Mouse (Mus musculus) hindbrain, postnatal 0 days (tissue): ENCODE results near the gene Limk1. TPM values are rescaled to one million over a fixed set of nuclear protein-coding genes. Genes with fewer than 3 reads are reported as not detected.
A peak's percentile ranks its signal among the peaks of the same experiment; 100 is the strongest.

ENCODE experiments used
- ATAC-seq: fragments of 200-750 bp; cut with Nextera tagmentation; 2 replicates; pipeline ENCODE4 v1.8.0; 2017; ENCODE audit warnings: mild to moderate bottlenecking, moderate TSS enrichment, moderate library complexity
- DNase-seq: peaks from one replicate; pipeline ENCODE4 v3.0.0-alpha.2; 2015; ENCODE audit warnings: low spot score
- H3K27ac ChIP-seq: fragments of 300-500 bp; sonication (generic); 2 replicates; pipeline ENCODE4 v1.5.1; 2014; ENCODE audit warnings: mild to moderate bottlenecking
- H3K27me3 ChIP-seq: fragments of 300-500 bp; sonication (generic); 2 replicates; pipeline ENCODE4 v1.6.1; 2014; ENCODE audit warnings: low read length, mixed read lengths; ENCODE audit not compliant: insufficient read depth
- H3K36me3 ChIP-seq: fragments of 300-500 bp; sonication (generic); 2 replicates; pipeline ENCODE4 v1.6.1; 2014; ENCODE audit warnings: low read length, mixed read lengths; ENCODE audit not compliant: insufficient read depth
- H3K4me1 ChIP-seq: fragments of 300-500 bp; sonication (generic); 2 replicates; pipeline ENCODE4 v1.6.1; 2014; ENCODE audit warnings: antibody characterized with exemption, low read length, mixed read lengths; ENCODE audit not compliant: insufficient read depth
- H3K4me2 ChIP-seq: fragments of 300-500 bp; sonication (generic); 2 replicates; pipeline ENCODE4 v1.6.1; 2014; ENCODE audit warnings: low read depth, mild to moderate bottlenecking, low read length, moderate library complexity, mixed read lengths
- H3K4me3 ChIP-seq: fragments of 300-500 bp; sonication (generic); 2 replicates; pipeline ENCODE4 v1.5.1; 2014; ENCODE audit warnings: low read length
- H3K9ac ChIP-seq: fragments of 300-500 bp; sonication (generic); replicated peaks from 2 replicates; pipeline ENCODE4 v1.6.1; 2014; ENCODE audit warnings: mild to moderate bottlenecking, low read length, moderate library complexity, mixed read lengths
- H3K9me3 ChIP-seq: fragments of 300-500 bp; sonication (generic); 2 replicates; pipeline ENCODE4 v1.6.1; 2016; ENCODE audit warnings: low read length, mixed read lengths
- CTCF ChIP-seq: IDR thresholded peaks from 2 replicates; pipeline ENCODE4 v1.5.1; 2016; ENCODE audit warnings: antibody characterized with exemption, control low read depth, low read depth
- WGBS: fragments of 180-500 bp; shearing (Covaris S2); extraction: QIAGEN DNeasy Blood & Tissue Kit; methylation state at CpG from one replicate; pipeline ENCODE4 v1.1.7; 2014; 5-methylcytosine and 5-hydroxymethylcytosine counted together
- polyA plus RNA-seq: library from polyadenylated mRNA; unstranded; fragments of >200 nt; fragmentation: Nextera tagmentation; extraction: Ambion mirVana; gene quantifications from 2 replicates; pipeline ENCODE4 v1.2.1, GENCODE M21; 2015
- total RNA-seq: library from RNA; depleted of rRNA; stranded (reverse); fragments of >200 nt; gene quantifications from 2 replicates; pipeline ENCODE4 v1.2.3, GENCODE M21; 2014

The Limk1 gene
- total and polyA plus RNA-seq, 2 experiments from 2014 or later, result 19.7 to 89.7 TPM

GRCm38 (mm10) chr5:134688718-134689284, 403 bp upstream of the Limk1 start:
- Histone ChIP-seq H3K9me3 (no peaks in the 10 kb centered on the region), H3K4me1 (no peaks in the 10 kb centered on the region; the same call in 1 of the 2 replicates), H3K4me2 (peak overlapping the region; percentile 84), H3K4me3 (peak overlapping the region; percentile 90), H3K36me3 (peaks cover 11% of the 10 kb centered on the region; the same call in 1 of the 2 replicates), H3K9ac (peak overlapping the region; percentile 94), H3K27me3 (no peaks in the 10 kb centered on the region), H3K27ac (peak overlapping the region; percentile 79)
- under 1% methylated on average over 38 of the region's 38 CpGs for WGBS
- peak; percentile 99 for DNase-seq
- TF ChIP-seq CTCF, result peak; percentile 69
- ATAC-seq, result peak; percentile 96

DNA sequence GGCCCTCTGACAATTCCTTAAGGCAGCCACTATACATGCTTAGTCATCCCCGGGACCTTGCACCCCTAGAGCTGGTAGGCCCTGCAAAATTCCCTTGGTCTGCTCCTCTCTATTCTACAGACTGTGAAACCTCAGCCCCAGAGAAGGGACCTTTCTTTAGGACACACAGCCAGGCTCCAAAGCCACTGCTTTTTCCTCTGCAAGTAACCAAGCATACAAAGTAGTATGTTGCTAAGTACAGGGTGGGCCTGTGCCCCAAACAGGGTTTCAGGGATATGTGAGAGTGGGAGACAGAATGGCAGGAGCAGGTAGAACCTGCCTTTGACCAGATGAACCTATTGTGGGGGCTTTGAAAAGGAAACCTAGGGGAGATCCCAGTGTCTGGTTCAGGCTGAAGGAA, 1.2 kb downstream of the Limk1 start:
- no peaks in the 10 kb centered on the region for H3K27me3 ChIP-seq
- H3K4me3 ChIP-seq, result peak overlapping the region; percentile 90
- H3K36me3 ChIP-seq, result peaks cover 12% of the 10 kb centered on the region; the same call in 1 of the 2 replicates
- no peaks in the 10 kb centered on the region for H3K9me3 ChIP-seq
- H3K9ac ChIP-seq, result peak overlapping the region; percentile 94
- WGBS, result 76% methylated on average over 1 of the region's 1 CpGs
- H3K27ac ChIP-seq, result peak overlapping the region; percentile 90; the same call in 1 of the 2 replicates
- no peak for TF ChIP-seq CTCF
- no peak for DNase-seq
- no peak for ATAC-seq
- H3K4me1 ChIP-seq, result no peaks in the 10 kb centered on the region; the same call in 1 of the 2 replicates
- H3K4me2 ChIP-seq, result peak overlapping the region; percentile 84

- no peak overlapping the region for H3K27ac ChIP-seq
- H3K4me1 ChIP-seq, result no peaks in the 10 kb centered on the region; the same call in 1 of the 2 replicates
- peaks cover 12% of the 10 kb centered on the region; the same call in 1 of the 2 replicates for H3K36me3 ChIP-seq
- H3K9me3 ChIP-seq, result no peaks in the 10 kb centered on the region
- no peak overlapping the region for H3K9ac ChIP-seq
- no peaks in the 10 kb centered on the region for H3K27me3 ChIP-seq
- 87% methylated on average over 6 of the region's 6 CpGs for WGBS
- DNase-seq (no peak), ATAC-seq (no peak)
- no peak overlapping the region for H3K4me2 ChIP-seq
- no peak overlapping the region for H3K4me3 ChIP-seq
- no peak for TF ChIP-seq CTCF
Observed at GRCm38 (mm10) chr5:134686541-134686940, 1.9 kb downstream of the Limk1 start.

DNA sequence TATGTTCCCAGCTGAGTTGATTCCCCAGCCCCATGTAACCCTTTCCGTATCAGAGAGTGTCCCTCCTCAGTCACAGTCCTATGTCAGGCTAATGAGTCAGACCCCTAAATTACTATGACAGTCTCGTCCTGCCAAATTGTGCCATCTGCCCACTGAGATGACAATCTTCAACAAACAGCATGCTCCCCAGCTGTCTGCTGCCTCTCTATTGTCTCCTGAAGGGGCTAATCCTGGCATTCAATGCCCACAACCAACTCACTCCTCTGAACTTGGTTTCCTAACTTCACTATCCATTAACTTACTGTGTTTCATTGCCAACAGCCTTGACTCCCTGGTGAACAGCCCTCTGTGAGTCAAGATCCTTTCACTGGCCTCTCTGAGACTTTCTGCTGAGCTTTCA, 4.0 kb downstream of the Limk1 start:
- Histone ChIP-seq H3K9me3 (no peaks in the 10 kb centered on the region), H3K27me3 (no peaks in the 10 kb centered on the region), H3K4me2 (no peak overlapping the region), H3K4me1 (no peaks in the 10 kb centered on the region; the same call in 1 of the 2 replicates), H3K9ac (no peak overlapping the region), H3K4me3 (no peak overlapping the region), H3K27ac (peak overlapping the region; percentile 58; the same call in 1 of the 2 replicates), H3K36me3 (peaks cover 16% of the 10 kb centered on the region; the same call in 1 of the 2 replicates)
- DNase-seq (peak; percentile 59), ATAC-seq (no peak)
- TF ChIP-seq CTCF, result no peak
- 47% methylated on average over 2 of the region's 2 CpGs for WGBS

DNA sequence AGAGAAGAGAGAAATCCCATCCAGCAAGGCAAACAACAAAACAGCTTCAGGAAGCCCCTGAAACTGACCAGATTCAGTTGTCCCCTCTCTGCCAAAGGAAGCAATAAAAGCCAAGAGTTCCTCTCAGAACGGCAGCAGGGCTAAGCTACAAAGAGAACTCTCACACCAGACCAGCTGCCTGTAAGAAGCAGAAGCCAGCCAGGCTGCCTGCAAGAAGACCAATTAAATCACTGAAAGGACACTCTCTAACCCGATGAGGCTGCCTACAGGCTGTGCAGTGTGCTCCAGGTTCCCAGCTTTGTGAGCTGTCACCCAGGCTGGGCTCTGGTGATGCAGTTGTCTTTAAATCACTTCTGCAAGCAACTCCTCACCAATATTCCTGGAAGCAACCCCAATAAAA, 4.6 kb downstream of the Limk1 start:
- no peak for ATAC-seq
- no peak overlapping the region for H3K4me2 ChIP-seq
- H3K27ac ChIP-seq, result peak overlapping the region; percentile 54; the same call in 1 of the 2 replicates
- no peak overlapping the region for H3K4me3 ChIP-seq
- no peak overlapping the region for H3K9ac ChIP-seq
- H3K9me3 ChIP-seq, result no peaks in the 10 kb centered on the region
- DNase-seq, result peak; percentile 28
- WGBS, result 57% methylated on average over 2 of the region's 2 CpGs
- H3K27me3 ChIP-seq, result no peaks in the 10 kb centered on the region
- no peak for TF ChIP-seq CTCF
- H3K36me3 ChIP-seq, result peaks cover 16% of the 10 kb centered on the region; the same call in 1 of the 2 replicates
- H3K4me1 ChIP-seq, result no peaks in the 10 kb centered on the region; the same call in 1 of the 2 replicates

DNA sequence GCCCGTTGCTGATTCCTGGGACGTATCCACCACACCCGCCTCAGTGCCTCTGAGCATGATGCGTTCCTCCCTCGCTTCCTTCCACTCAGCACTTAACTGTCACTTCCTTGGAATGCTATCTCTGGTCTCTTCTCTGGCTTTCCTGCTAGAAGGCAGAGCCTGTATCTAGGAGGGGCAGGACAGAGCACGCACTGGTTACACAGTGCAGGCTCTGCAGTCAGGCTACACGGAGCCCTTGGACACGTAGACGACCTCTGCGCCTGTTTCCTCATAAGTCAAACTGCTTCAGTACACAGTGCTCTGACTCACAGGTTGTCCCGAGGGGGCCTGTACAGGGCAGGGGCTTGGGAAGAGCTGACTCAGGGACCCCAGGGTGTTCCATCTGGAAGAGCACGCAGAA, 8.2 kb downstream of the Limk1 start:
- H3K4me1 ChIP-seq, result peaks cover 18% of the 10 kb centered on the region
- no peak for TF ChIP-seq CTCF
- 75% methylated on average over 12 of the region's 12 CpGs for WGBS
- no peak overlapping the region for H3K4me3 ChIP-seq
- H3K9ac ChIP-seq, result no peak overlapping the region
- no peaks in the 10 kb centered on the region for H3K9me3 ChIP-seq
- no peak for DNase-seq
- H3K27me3 ChIP-seq, result no peaks in the 10 kb centered on the region
- peaks cover 9% of the 10 kb centered on the region; the same call in 1 of the 2 replicates for H3K36me3 ChIP-seq
- no peak overlapping the region for H3K4me2 ChIP-seq
- ATAC-seq, result no peak
- H3K27ac ChIP-seq, result no peak overlapping the region

DNA sequence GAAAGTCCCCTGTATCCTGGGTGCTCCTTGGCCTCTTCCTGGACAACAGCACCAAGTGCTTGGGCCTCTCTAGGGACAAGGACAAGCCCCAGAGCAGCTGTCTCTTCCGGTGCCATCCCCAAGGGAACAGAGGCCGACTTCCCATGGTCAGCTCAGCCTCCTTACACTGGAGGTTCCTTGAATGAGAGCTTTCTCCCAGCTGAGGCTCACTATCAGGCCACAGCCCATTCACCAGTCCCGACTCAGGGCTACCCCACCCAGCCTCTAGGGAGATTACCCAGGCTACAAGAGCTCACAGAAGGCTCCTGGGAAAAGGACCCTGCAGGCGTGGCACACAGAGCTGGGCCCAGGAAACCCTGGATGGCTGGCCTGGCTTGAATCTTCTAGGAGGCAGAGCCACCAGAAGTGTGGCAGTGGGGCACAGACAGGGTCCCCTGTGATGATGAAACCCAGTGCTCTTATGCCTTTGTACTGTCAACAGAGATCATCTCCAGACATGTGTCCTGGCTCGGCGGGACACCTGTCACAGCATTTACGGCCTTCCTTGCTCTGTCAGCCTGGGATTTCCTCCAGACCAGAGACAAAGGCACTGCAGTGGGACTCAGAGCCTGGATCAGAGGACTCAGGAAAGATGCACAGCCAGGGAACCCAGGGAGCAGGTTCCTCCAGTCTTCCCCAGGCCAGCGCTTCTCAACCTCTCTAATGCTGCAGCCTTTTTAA, 9.4 kb downstream of the Limk1 start:
- Histone ChIP-seq H3K4me1 (peaks cover 18% of the 10 kb centered on the region), H3K27ac (no peak overlapping the region), H3K4me3 (no peak overlapping the region), H3K27me3 (no peaks in the 10 kb centered on the region), H3K4me2 (no peak overlapping the region), H3K9me3 (no peaks in the 10 kb centered on the region), H3K9ac (no peak overlapping the region), H3K36me3 (peaks cover 7% of the 10 kb centered on the region; the same call in 1 of the 2 replicates)
- ATAC-seq (no peak), DNase-seq (no peak)
- 63% methylated on average over 8 of the region's 8 CpGs for WGBS
- TF ChIP-seq CTCF, result no peak
